Mouse (Mus musculus) A20 (cell line): ENCODE data around the gene Mipep.

Experiments used
- DNase-seq: peaks from one replicate; pipeline ENCODE4 v3.0.0-alpha.2; 2011; ENCODE audit warnings: low read depth, low spot score

Mipep gene

GRCm38 (mm10) chr14:60756271-60756670 lies 28.1 kb upstream of the Mipep start:
- DNase-seq = no peak

GRCm38 (mm10) chr14:60757265-60757664 lies 27.1 kb upstream of the Mipep start:
- DNase-seq = no peak

GRCm38 (mm10) chr14:60757722-60758121 lies 26.7 kb upstream of the Mipep start:
- no peak for DNase-seq

GRCm38 (mm10) chr14:60759097-60759496 lies 25.3 kb upstream of the Mipep start:
- no peak for DNase-seq

GRCm38 (mm10) chr14:60761801-60762200 lies 22.6 kb upstream of the Mipep start:
- DNase-seq = no peak

GRCm38 (mm10) chr14:60762754-60763153 lies 21.6 kb upstream of the Mipep start:
- DNase-seq = no peak

- DNase-seq = no peak
These were observed 20.6 kb upstream of the Mipep start for GRCm38 (mm10) chr14:60763746-60764145.

GRCm38 (mm10) chr14:60764526-60764925 lies 19.8 kb upstream of the Mipep start:
- no peak for DNase-seq

- DNase-seq = no peak
These were observed 19.3 kb upstream of the Mipep start for GRCm38 (mm10) chr14:60765025-60765424.

GRCm38 (mm10) chr14:60767884-60768283 lies 16.5 kb upstream of the Mipep start, which contains the start of gene C1qtnf9:
TSS of gene C1qtnf9 (plus strand) at chr14:60768134.
- no peak for DNase-seq

- DNase-seq = no peak
These were observed 15.0 kb upstream of the Mipep start for GRCm38 (mm10) chr14:60769340-60769739.

GRCm38 (mm10) chr14:60770594-60770993 lies 13.8 kb upstream of the Mipep start:
- no peak for DNase-seq

GRCm38 (mm10) chr14:60771057-60771456 lies 13.3 kb upstream of the Mipep start:
- DNase-seq = peak; percentile 84

GRCm38 (mm10) chr14:60773476-60773875 lies 10.9 kb upstream of the Mipep start:
- DNase-seq = peak; percentile 41

GRCm38 (mm10) chr14:60776521-60776920 lies 7.9 kb upstream of the Mipep start:
- DNase-seq = no peak

GRCm38 (mm10) chr14:60777485-60777919 lies 6.9 kb upstream of the Mipep start:
- peak; percentile 81 for DNase-seq

GRCm38 (mm10) chr14:60779198-60779597 lies 5.2 kb upstream of the Mipep start:
- no peak for DNase-seq

GRCm38 (mm10) chr14:60782121-60782656 lies 2.2 kb upstream of the Mipep start:
- DNase-seq = peak; percentile 35

GRCm38 (mm10) chr14:60783196-60783595 lies 1.2 kb upstream of the Mipep start:
- peak; percentile 33 for DNase-seq

- peak; percentile 61 for DNase-seq
These were observed 5.7 kb downstream of the Mipep start for GRCm38 (mm10) chr14:60790103-60790502.

- DNase-seq = no peak
These were observed 12.4 kb downstream of the Mipep start for GRCm38 (mm10) chr14:60796600-60797322.

- no peak for DNase-seq
These were observed 13.2 kb downstream of the Mipep start for GRCm38 (mm10) chr14:60797596-60797995.

- no peak for DNase-seq
These were observed 14.3 kb downstream of the Mipep start for GRCm38 (mm10) chr14:60798721-60799120.
